Mouse (Mus musculus) neural tube, embryonic 12.5 days (tissue): Measurements from ENCODE around the gene Rdh14. TPM values are rescaled to one million over a fixed set of nuclear protein-coding genes. Genes with fewer than 3 reads are reported as not detected.
A peak's percentile ranks its signal among the peaks of the same experiment; 100 is the strongest.

Source experiments
- ATAC-seq: fragments of 200-750 bp; cut with Nextera tagmentation; 2 replicates; pipeline ENCODE4 v1.8.0; 2017; ENCODE audit warnings: low read depth, mild to moderate bottlenecking, moderate TSS enrichment, moderate library complexity; ENCODE audit not compliant: low FRiP score
- H3K27ac ChIP-seq: fragments of 300-500 bp; sonication (generic); 2 replicates; pipeline ENCODE4 v1.5.1; 2016
- H3K27me3 ChIP-seq: fragments of 300-500 bp; sonication (generic); replicated peaks from 2 replicates; pipeline ENCODE4 v1.6.1; 2016; ENCODE audit warnings: mild to moderate bottlenecking
- H3K36me3 ChIP-seq: fragments of 300-500 bp; sonication (generic); 2 replicates; pipeline ENCODE4 v1.6.1; 2016; ENCODE audit warnings: mild to moderate bottlenecking
- H3K4me1 ChIP-seq: fragments of 300-500 bp; sonication (generic); 2 replicates; pipeline ENCODE4 v1.6.1; 2016
- H3K4me2 ChIP-seq: fragments of 300-500 bp; sonication (generic); replicated peaks from 2 replicates; pipeline ENCODE4 v1.6.1; 2016; ENCODE audit warnings: mild to moderate bottlenecking
- H3K4me3 ChIP-seq: fragments of 300-500 bp; sonication (generic); 2 replicates; pipeline ENCODE4 v1.5.1; 2016
- H3K9ac ChIP-seq: fragments of 300-500 bp; sonication (generic); 2 replicates; pipeline ENCODE4 v1.6.1; 2016; ENCODE audit warnings: mild to moderate bottlenecking
- H3K9me3 ChIP-seq: fragments of 300-500 bp; sonication (generic); 2 replicates; pipeline ENCODE4 v1.6.1; 2016; ENCODE audit warnings: mild to moderate bottlenecking
- WGBS: fragments of 180-500 bp; shearing (Covaris S2); methylation state at CpG from one replicate; pipeline ENCODE4 v1.1.7; 2016; 5-methylcytosine and 5-hydroxymethylcytosine counted together
- polyA plus RNA-seq: library from polyadenylated mRNA; unstranded; fragments of >200 nt; fragmentation: Nextera tagmentation; extraction: Ambion mirVana; gene quantifications from 2 replicates; pipeline ENCODE4 v1.2.1, GENCODE M21; 2016

Rdh14 gene
- 29.9 and 31.4 TPM in 2 replicates for polyA plus RNA-seq

DNA sequence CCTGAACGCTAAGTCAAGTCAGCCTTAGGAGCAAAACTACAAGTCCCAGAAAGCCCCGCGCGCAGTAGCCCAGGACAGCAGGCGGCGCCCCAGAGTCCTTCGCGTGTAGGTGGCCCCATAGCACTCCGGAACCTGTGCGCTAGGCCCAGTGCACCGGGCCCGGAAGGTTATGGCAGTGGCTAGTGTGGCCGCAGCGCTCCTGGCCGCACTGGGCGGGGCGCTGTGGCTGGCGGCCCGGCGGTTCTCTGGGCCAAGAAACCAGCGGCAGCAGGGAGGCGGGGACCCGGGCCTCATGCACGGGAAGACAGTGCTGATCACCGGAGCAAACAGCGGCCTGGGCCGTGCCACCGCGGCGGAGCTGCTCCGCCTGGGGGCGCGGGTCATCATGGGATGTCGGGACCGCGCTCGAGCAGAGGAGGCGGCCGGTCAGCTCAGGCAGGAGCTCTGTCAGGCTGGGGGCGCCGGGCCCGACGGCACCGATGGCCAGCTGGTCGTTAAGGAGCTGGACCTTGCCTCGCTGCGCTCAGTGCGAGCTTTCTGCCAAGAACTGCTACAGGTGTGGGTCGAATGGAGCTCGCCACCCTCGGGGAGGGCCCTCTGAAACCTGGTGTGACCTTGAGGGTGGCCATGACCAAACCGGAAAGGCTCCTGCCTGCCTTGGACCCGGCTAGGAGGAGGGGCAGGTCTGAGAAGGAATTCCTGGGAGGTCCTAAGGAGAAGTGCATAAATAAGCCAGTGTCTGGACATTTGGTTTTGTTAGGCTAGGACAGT, at the start of gene Rdh14:
TSS of gene Rdh14 (plus strand) at position 102 of the 771 bp plus-strand sequence.
- H3K27me3 ChIP-seq: no peaks in the 10 kb centered on the region
- ATAC-seq: peak; percentile 99
- no peaks in the 10 kb centered on the region for H3K9me3 ChIP-seq
- under 1% methylated on average over 53 of the region's 53 CpGs for WGBS
- H3K9ac ChIP-seq: peak within 1 kb of the TSS; percentile 90
- peak within 1 kb of the TSS; percentile 81 for H3K27ac ChIP-seq
- H3K4me3 ChIP-seq: peak within 1 kb of the TSS; percentile 78
- H3K4me1 ChIP-seq: 0 out of 2 replicates have a peak, but pooled peaks cover 7% of the 10 kb centered on the region
- H3K36me3 ChIP-seq: no peaks in the 10 kb centered on the region
- peak within 1 kb of the TSS; percentile 73 for H3K4me2 ChIP-seq

- 69% methylated on average over 3 of the region's 3 CpGs for WGBS
Observed at GRCm38 (mm10) chr12:10350706-10351105, 39.9 kb upstream of the Rdh14 start.

GRCm38 (mm10) chr12:10357756-10358155, 32.8 kb upstream of the Rdh14 start:
- WGBS: 54% methylated on average over 6 of the region's 6 CpGs
- no peak for ATAC-seq
- Histone ChIP-seq H3K4me2 (no peak overlapping the region), H3K27ac (no peak overlapping the region), H3K36me3 (no peaks in the 10 kb centered on the region), H3K27me3 (no peaks in the 10 kb centered on the region), H3K4me1 (no peaks in the 10 kb centered on the region), H3K4me3 (no peak overlapping the region), H3K9me3 (no peaks in the 10 kb centered on the region), H3K9ac (no peak overlapping the region)

More at GRCm38 (mm10) chr12:10350706-10351105, 39.9 kb upstream of the Rdh14 start:
- Histone ChIP-seq H3K9ac (no peak overlapping the region), H3K9me3 (no peaks in the 10 kb centered on the region), H3K4me2 (no peak overlapping the region), H3K36me3 (no peaks in the 10 kb centered on the region), H3K27ac (no peak overlapping the region), H3K4me3 (no peak overlapping the region), H3K4me1 (no peaks in the 10 kb centered on the region), H3K27me3 (no peaks in the 10 kb centered on the region)
- no peak for ATAC-seq

DNA sequence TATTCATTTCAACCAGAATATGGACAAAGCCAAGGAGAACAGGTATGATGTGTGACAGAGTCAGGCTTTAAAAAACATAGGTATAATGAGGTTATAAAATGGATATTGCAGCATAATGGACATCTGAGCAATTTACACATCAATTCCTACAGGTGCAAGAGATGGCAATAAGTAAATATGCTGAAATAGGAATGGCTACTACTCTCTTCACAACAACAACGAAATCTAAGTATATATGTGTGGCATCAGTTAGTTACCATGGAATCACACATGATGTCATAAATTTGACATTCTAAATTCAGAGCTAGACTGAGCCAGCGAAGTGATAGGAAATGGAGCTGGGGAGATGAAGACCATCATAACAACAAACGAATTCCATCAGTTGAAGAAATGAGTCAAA, 20.9 kb upstream of the Rdh14 start, which contains the start of gene Nt5c1b:
TSS of gene Nt5c1b (plus strand) at position 301 of the 400 bp plus-strand sequence.
- Histone ChIP-seq H3K9me3 (no peaks in the 10 kb centered on the region), H3K27ac (no peak within 1 kb of the TSS), H3K4me1 (no peaks in the 10 kb centered on the region), H3K4me2 (no peak within 1 kb of the TSS), H3K36me3 (no peaks in the 10 kb centered on the region), H3K4me3 (no peak within 1 kb of the TSS), H3K27me3 (no peaks in the 10 kb centered on the region), H3K9ac (no peak within 1 kb of the TSS)
- WGBS: 78% methylated on average over 3 of the region's 3 CpGs
- no peak for ATAC-seq

DNA sequence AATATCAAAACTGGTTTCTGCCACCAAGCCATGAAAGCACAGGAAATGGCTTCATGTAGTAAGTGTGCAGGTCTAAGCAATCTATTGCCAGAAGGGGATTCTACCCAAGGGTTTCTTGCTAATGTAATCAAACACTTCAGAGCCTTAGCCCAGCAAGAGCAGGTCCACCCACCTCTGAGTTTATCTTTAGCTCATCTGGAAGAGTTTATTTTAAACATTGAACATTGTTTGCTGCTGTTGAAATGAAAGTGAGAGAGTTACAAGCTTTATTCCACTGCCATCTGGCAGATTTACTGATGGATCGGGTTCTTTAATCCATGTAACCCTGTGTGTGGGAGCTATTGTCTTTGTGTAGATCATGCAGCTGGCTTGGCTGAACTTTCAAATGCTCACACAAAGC, 10.2 kb downstream of the Rdh14 start:
- Histone ChIP-seq H3K36me3 (no peaks in the 10 kb centered on the region), H3K4me3 (no peak overlapping the region), H3K4me1 (no peaks in the 10 kb centered on the region), H3K4me2 (no peak overlapping the region), H3K27me3 (no peaks in the 10 kb centered on the region), H3K9me3 (no peaks in the 10 kb centered on the region), H3K9ac (no peak overlapping the region), H3K27ac (no peak overlapping the region)
- 83% methylated on average over 1 of the region's 1 CpGs for WGBS
- ATAC-seq: no peak

DNA sequence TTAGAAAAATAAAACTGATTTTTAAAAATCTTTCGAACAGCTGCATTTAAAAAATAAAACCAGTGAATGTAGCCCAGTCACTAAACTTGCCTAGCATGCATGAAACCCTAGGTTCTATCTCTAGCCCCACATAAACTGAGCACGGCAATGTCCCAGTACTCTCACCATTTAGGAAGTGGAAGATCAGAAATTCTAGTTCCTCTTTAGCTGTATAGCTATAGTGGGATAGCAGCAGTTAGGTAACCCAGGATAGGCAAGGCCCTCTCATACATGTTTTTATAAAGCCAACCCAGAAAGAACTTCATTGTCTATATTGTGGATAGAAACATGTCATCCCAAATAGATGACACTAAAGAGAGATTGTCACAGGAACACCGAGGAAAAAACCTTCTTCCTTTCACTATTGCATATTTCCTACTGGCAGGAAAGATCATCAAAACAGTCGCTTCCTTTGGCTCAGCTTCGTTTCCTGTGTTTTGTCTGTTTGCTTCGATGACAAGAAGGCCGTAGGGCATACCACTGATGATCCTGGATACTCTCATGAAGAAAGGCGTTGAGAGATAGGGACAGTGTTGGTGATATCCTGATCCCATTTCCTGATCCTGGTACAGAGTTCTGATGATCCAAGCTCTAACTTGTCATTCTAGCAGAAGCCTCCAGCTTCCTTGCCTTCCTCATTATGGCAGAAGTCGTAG, 12.0 kb downstream of the Rdh14 start:
- Histone ChIP-seq H3K27ac (no peak overlapping the region), H3K9ac (no peak overlapping the region), H3K9me3 (no peaks in the 10 kb centered on the region), H3K4me3 (no peak overlapping the region), H3K36me3 (no peaks in the 10 kb centered on the region), H3K27me3 (no peaks in the 10 kb centered on the region), H3K4me1 (no peaks in the 10 kb centered on the region), H3K4me2 (no peak overlapping the region)
- WGBS: 88% methylated on average over 9 of the region's 9 CpGs
- ATAC-seq: no peak

DNA sequence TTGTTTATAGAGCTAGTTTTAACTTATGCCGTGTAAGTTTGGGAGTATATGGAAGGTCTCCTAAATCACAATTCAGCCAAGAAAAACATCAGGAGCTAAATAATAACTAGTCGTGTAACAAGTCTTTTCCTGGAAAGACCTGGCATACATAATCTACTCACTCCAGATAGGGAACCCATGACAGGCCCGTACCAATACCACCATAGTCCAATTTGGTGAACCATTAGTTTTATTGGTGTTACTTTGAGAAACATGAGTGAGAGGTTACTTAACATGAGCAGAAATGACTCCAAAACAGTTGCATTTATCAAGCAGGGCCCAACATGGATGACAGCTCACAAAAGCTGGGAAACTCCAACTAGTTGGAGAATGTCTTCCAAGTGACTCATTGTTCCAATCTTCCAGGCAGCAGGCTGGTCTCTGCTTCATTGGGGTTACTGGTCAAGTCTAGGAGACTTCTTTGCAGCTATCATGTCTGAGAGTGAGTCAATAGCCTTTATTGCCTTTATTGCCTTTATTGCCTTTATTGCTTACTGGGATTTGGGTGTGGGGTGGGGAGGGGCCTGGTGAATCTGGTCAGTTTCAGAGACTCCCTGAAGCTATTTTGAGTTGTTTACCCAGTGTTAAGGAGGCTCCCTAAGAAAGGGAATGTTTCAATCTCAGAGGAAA, 20.1 kb downstream of the Rdh14 start:
- H3K36me3 ChIP-seq: no peaks in the 10 kb centered on the region
- no peak for ATAC-seq
- H3K27ac ChIP-seq: no peak overlapping the region
- no peaks in the 10 kb centered on the region for H3K27me3 ChIP-seq
- no peak overlapping the region for H3K4me2 ChIP-seq
- 83% methylated on average over 3 of the region's 3 CpGs for WGBS
- no peak overlapping the region for H3K4me3 ChIP-seq
- no peaks in the 10 kb centered on the region for H3K4me1 ChIP-seq
- no peaks in the 10 kb centered on the region for H3K9me3 ChIP-seq
- H3K9ac ChIP-seq: no peak overlapping the region

- no peaks in the 10 kb centered on the region for H3K27me3 ChIP-seq
- ATAC-seq: no peak
- H3K4me3 ChIP-seq: no peak overlapping the region
- no peak overlapping the region for H3K4me2 ChIP-seq
- no peaks in the 10 kb centered on the region for H3K9me3 ChIP-seq
- H3K36me3 ChIP-seq: no peaks in the 10 kb centered on the region
- no peaks in the 10 kb centered on the region for H3K4me1 ChIP-seq
- no peak overlapping the region for H3K9ac ChIP-seq
- 87% methylated on average over 1 of the region's 1 CpGs for WGBS
- H3K27ac ChIP-seq: no peak overlapping the region
Observed at GRCm38 (mm10) chr12:10411453-10411852, 20.9 kb downstream of the Rdh14 start.

- H3K9me3 ChIP-seq: no peaks in the 10 kb centered on the region
- no peak overlapping the region for H3K9ac ChIP-seq
- no peak overlapping the region for H3K4me2 ChIP-seq
- H3K4me3 ChIP-seq: no peak overlapping the region
- 55% methylated on average over 3 of the region's 3 CpGs for WGBS
- H3K27ac ChIP-seq: no peak overlapping the region
- no peaks in the 10 kb centered on the region for H3K36me3 ChIP-seq
- H3K27me3 ChIP-seq: no peaks in the 10 kb centered on the region
- ATAC-seq: no peak
- H3K4me1 ChIP-seq: no peaks in the 10 kb centered on the region
Observed at GRCm38 (mm10) chr12:10422347-10422746, 31.8 kb downstream of the Rdh14 start.

DNA sequence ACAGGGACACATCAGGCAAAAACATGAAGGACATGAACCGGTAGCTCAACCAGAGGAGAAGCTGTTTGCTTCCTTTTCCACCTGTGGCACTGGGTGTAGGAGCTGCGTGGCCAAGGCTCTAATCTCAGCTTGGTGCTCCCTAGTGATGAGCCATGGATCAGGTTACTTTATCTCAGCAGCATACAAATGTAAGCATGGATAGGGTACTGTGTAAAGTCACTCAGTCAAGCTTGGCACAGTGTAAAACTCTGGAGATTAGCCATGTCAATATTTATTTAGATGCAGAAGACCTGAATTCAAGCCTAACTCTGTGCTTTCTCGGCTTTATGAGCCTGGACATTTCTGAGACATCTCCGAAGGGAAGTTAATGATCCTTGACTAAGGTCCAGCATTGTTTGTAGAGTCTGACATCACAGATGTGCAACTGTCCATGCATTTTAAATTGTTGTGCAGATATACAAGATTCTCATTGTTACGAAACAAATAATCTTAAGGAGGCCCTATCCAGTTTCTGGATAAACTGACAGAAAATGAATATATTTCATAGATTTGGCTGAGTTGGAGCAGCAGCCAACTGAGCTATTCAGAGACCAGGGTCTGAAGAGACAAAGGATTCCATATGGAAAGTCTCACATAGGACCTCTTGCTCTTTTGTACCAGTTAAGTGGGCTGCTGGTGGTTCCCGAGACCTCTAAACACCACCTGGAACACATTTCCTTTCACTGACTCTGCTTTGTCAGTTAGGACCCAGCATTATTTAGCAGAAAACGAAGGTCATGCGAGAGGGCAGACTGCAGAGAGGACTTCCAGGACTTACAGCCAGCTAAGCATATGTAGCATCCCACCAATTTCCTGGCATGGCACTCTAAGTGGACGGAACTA, 35.7 kb downstream of the Rdh14 start:
- Histone ChIP-seq H3K4me1 (no peaks in the 10 kb centered on the region), H3K4me3 (no peak overlapping the region), H3K4me2 (no peak overlapping the region), H3K36me3 (no peaks in the 10 kb centered on the region), H3K27me3 (no peaks in the 10 kb centered on the region), H3K9me3 (no peaks in the 10 kb centered on the region), H3K9ac (no peak overlapping the region), H3K27ac (no peak overlapping the region)
- ATAC-seq: no peak; the same call in 1 of the 2 replicates
- WGBS: 32% methylated on average over 9 of the region's 9 CpGs

DNA sequence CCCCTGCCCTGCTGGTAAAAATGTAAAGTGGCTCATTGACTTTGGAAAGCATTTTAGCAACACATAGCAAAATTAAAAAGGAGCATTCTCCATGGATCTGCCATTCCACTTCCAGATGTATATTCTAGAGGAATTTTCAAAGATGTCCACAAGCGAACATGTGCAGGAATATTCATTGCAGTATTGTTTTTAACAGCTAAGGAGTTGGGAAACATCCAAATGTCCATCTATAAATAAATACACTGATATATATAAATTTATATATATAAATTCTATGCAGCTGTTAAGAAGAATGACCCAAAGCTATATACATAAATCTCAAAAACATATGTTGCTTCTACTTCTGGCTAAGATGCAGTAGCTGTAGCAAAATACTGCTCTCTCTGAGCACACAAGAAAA, 40.4 kb downstream of the Rdh14 start:
- no peak for ATAC-seq
- 88% methylated on average over 1 of the region's 1 CpGs for WGBS
- no peaks in the 10 kb centered on the region for H3K9me3 ChIP-seq
- H3K27me3 ChIP-seq: no peaks in the 10 kb centered on the region
- H3K4me2 ChIP-seq: no peak overlapping the region
- no peak overlapping the region for H3K27ac ChIP-seq
- H3K36me3 ChIP-seq: no peaks in the 10 kb centered on the region
- H3K4me3 ChIP-seq: no peak overlapping the region
- no peak overlapping the region for H3K9ac ChIP-seq
- no peaks in the 10 kb centered on the region for H3K4me1 ChIP-seq
